Mouse (Mus musculus) c-Kit-positive CD71-negative TER-119-negative erythroid progenitor cells, embryonic 14.5 days (primary cell): ENCODE measurements at regions not wholly inside any gene's neighbourhood (a gene's known extent, or its start where the extent isn't known, plus 50 kb on each side); places are given as distances from the start of the nearest gene placed in this dataset.

ENCODE experiments used
- DNase-seq: peaks from one replicate; pipeline ENCODE4 v3.0.0-alpha.2; 2013; ENCODE audit warnings: low read depth

DNA sequence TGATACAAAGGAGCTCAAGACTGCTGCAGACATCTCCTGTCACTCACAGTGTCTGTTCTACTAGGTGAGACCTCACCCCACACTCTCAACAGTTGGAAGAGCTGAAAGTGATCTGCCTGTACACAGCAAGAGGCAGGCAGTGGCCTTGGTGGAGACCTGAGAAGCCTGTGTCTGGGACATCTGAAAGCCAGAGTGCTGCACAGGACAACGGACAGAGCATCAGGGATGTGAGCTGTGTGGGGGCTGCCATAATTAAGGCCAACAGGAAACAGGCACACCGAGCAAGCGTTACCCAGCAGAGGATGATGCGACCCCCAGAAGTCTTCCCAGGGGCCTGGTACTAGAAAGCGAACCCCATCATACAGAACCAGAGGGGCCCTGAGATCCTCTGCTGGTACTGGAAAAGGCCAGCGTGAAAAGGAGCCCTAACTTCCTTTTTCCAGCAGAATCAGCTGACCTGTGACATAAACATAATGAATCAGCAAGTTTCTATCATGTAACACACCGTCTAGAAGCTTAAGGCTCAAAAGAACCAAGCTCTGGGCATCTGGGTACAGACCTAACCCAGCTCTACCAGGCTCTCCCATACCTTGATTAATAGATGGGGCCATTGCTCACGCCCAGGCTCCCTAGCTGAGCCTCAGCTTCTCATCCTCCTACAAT is 105.7 kb downstream of the Plxna1 start:
- no peak for DNase-seq

DNA sequence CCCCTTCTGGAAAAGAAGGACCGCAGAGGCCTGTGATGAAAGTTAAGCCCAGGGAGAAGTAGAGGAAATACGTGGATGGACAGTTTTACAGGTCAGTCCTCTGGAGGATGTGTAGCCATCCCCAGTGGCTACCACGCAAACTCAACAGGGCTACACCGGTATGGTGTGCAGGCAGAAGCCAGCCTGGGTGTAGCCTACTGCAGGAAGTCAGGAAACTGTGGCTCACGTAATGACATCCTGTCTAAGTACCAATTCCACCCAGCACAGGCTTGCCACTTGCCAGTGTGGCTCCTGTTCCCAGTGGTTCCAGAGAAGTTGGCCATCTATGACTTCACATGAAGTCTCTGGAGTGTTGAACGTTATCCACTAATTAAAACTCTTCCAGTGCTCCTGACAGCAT is 105.0 kb downstream of the Plxna1 start:
- no peak for DNase-seq

DNA sequence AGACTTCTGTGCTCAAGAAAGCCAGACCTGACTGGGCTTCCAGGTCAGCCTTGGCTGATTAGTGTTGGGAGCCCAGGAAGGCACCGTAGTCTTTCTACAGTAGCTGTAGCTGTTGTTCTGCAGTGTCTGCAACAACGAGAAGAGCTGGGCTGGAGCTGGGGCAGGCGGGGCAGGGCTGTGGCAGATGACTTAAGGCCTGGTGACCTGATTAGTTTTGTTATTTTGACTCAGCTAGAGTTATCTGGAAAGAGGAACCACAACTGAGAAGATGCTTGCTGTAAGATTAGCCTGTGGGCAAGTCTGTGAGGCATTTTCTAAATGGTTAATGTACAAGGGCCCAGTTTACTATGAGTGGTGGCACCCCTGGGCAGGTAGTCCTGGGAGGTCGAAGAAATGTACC is 104.3 kb downstream of the Plxna1 start:
- DNase-seq, result no peak

DNA sequence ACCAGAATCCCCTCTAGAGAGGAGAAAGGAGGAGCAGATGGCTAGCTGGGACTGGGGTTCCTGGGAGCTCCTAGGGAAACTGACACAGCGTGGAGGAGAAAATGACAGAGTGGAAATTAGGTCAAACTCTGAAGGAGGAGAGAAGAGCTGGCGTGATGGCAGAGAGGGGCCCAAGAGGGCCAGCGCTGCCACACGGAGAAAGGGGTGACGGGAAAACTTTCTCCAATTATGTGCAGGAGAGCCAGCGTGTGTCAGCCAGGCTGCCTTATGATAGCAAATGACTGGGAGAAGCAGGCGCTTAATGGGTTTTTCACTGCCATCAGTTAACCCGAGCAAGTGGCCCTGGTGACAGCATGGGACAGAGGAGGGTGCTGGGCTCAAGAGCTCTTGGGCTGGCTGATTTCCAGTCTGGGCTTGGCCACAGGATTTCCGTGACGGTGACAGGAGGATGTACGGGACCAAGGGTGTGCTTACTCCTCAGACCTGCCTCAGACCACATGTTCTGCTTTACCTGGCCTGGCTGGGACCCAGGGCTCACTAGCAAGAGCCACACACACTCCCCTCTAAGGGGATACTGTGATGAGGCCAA is 102.9 kb downstream of the Plxna1 start:
- DNase-seq, result no peak

DNA sequence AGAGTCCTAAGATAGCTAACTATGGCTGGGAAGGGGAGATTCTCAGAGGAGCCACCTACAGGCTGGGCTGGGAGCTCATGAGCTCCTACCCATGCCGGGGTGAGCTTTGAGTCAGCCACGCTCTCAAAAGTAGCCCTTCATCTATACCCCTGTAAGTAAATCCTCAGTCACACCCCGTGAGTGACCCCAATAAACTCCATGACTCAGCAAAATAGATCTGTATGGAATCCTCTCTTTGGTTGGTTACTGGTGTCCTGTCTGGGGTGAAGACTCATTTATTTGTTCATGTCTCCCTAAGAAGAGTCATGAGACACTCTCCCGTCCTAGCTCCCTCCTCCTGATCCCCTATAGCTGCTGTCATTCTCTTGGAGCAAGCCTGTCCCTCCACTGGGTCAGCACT is 99.5 kb downstream of the Plxna1 start:
- DNase-seq, result no peak

- no peak for DNase-seq
Observed at GRCm38 (mm10) chr6:89265296-89265695, 97.1 kb downstream of the Plxna1 start.
